Mouse (Mus musculus) layer of hippocampus, adult 18-20 months (tissue): ENCODE measurements around the gene Sprr2a3. TPM values are rescaled to one million over a fixed set of nuclear protein-coding genes. Genes with fewer than 3 reads are reported as not detected.

Experiments used
- total RNA-seq, 2 experiments: library from RNA; stranded (reverse); gene quantifications; 2 replicates each; pipeline ENCODE4 v1.2.3; 2021

The Sprr2a3 gene
- total RNA-seq, 2 experiments from 2014 or later: not detected

Other genes with a start within 250 kb of the Sprr2a3 start
- 1 to 10 TPM; 4.2 to 4.6 TPM for gene Lor, start 202.3 kb upstream of the Sprr2a3 start, total RNA-seq
- not detected for gene Prr9, start 161.5 kb upstream of the Sprr2a3 start, total RNA-seq
- not detected for gene Lelp1, start 142.7 kb upstream of the Sprr2a3 start, total RNA-seq
- gene Sprr2a1, start 69.6 kb upstream of the Sprr2a3 start, total RNA-seq: not detected
- gene Sprr2a2, start 69.5 kb upstream of the Sprr2a3 start, total RNA-seq: not detected
- not detected for gene Sprr2b, start 31.2 kb downstream of the Sprr2a3 start, total RNA-seq
- gene Sprr2d, start 53.7 kb downstream of the Sprr2a3 start, total RNA-seq: not detected
- gene Sprr2e, start 66.7 kb downstream of the Sprr2a3 start, total RNA-seq: not detected
- not detected for gene Sprr2f, start 79.8 kb downstream of the Sprr2a3 start, total RNA-seq
- not detected for gene Sprr2h, start 100.3 kb downstream of the Sprr2a3 start, total RNA-seq
- gene Sprr2i, start 122.6 kb downstream of the Sprr2a3 start, total RNA-seq: not detected
- not detected for gene Sprr2j-ps, start 132.7 kb downstream of the Sprr2a3 start, total RNA-seq
- 1 to 10 TPM in 1 of 2 experiments, under 1 TPM in 1; 0.89 to 3.5 TPM for gene Gm9774, start 144.0 kb downstream of the Sprr2a3 start, total RNA-seq
- not detected for gene Sprr2k, start 147.2 kb downstream of the Sprr2a3 start, total RNA-seq
- gene Sprr1b, start 153.4 kb downstream of the Sprr2a3 start, total RNA-seq: not detected
- not detected for gene Sprr3, start 173.3 kb downstream of the Sprr2a3 start, total RNA-seq
- gene Sprr1a, start 200.5 kb downstream of the Sprr2a3 start, total RNA-seq: not detected
- not detected for gene Sprr4, start 215.1 kb downstream of the Sprr2a3 start, total RNA-seq
- gene 2310046K23Rik, start 249.1 kb downstream of the Sprr2a3 start, total RNA-seq: not detected